Mouse (Mus musculus): ENCODE measurements around the gene Hoxa6. TPM values are rescaled to one million over a fixed set of nuclear protein-coding genes. Genes with fewer than 3 reads are reported as not detected.

The Hoxa6 gene
- polyA plus RNA-seq, 1 experiment from 2014 or later: 9.4 TPM

DNA sequence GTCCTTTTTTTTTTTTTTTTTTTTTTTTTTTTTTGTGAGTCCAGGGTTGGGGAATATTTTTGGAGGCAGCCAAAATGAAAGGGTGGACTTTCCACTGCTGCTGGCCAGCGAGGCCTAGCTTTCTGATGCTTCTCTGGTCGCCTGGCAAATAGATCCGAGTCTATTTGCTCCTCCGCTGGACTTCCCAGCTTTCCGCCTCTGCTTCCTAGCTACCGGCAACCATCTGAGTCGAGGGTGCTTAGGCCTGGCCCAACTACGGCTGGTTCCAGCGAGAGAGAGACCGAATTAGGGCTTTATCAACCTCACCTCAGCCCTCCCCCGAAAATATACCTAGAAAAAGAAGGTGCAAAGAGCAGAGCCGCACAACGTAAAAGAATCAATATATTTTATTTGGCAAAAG, 14.2 kb upstream of the Hoxa6 start:
- Histone ChIP-seq H3K9me3 (ENCODE audit: control insufficient read depth, low read length) (no peaks in the 10 kb centered on the region), H3K36me3 (ENCODE audit: control insufficient read depth, insufficient read depth, low read length) (no peaks in the 10 kb centered on the region), H3K27ac (ENCODE audit: low read depth, low read length) (no peak overlapping the region), H3K4me3 (ENCODE audit: low read length) (no peak overlapping the region), H3K9ac (ENCODE audit: low read depth, low read length) (no peak overlapping the region), H3K27me3 (replicated peaks; ENCODE audit: control insufficient read depth, insufficient read depth, low read length) (peaks cover 67% of the 10 kb centered on the region), H3K4me1 (ENCODE audit: control insufficient read depth, insufficient read depth, low read depth, low read length) (peaks cover 7% of the 10 kb centered on the region), H3K4me2 (ENCODE audit: low read length) (no peak overlapping the region)
- no peak for ATAC-seq
- 15% methylated on average over 13 of the region's 13 CpGs for WGBS

DNA sequence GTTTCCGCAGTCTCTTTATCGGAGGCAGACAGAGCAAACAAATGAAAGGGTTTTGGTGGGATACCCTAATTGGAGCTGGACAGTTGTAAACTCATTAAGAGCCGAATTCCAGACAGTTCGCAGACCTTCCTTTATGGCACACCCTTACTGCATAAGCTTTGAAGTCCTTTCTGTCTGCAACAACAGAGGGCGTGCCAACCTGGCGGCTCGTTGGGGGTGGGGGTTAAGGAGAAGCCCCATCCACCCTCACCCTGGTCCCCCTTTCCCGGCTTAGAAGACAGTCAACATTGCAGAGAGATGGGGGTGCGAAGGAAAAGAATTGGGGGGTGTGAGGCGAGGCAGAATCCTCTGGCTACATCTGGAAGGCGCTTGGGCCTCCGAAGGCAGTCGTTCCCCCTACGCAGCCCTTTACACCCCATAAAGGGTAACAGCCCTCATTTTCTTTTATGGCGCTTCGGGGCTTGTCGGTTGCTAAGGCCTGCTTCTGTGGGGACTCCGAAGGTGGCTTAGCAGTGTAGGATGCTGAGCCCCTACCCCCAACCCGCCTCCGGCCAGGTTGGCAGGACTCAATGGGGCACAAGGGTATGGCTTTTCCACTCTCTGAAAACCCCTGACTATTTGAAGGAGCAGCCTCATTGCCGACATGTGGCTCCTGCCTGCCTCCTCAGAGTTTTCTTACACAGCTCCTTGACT, 13.6 kb upstream of the Hoxa6 start:
- Histone ChIP-seq H3K9me3 (ENCODE audit: control insufficient read depth, low read length) (no peaks in the 10 kb centered on the region), H3K4me1 (ENCODE audit: control insufficient read depth, insufficient read depth, low read depth, low read length) (peaks cover 7% of the 10 kb centered on the region), H3K36me3 (ENCODE audit: control insufficient read depth, insufficient read depth, low read length) (no peaks in the 10 kb centered on the region), H3K4me3 (ENCODE audit: low read length) (peak overlapping the region; percentile 50; the same call in 1 of the 2 replicates), H3K27me3 (replicated peaks; ENCODE audit: control insufficient read depth, insufficient read depth, low read length) (peaks cover 61% of the 10 kb centered on the region), H3K27ac (ENCODE audit: low read depth, low read length) (no peak overlapping the region), H3K9ac (ENCODE audit: low read depth, low read length) (no peak overlapping the region), H3K4me2 (ENCODE audit: low read length) (peak overlapping the region; percentile 92)
- ATAC-seq: no peak
- 4% methylated on average over 21 of the region's 21 CpGs for WGBS

DNA sequence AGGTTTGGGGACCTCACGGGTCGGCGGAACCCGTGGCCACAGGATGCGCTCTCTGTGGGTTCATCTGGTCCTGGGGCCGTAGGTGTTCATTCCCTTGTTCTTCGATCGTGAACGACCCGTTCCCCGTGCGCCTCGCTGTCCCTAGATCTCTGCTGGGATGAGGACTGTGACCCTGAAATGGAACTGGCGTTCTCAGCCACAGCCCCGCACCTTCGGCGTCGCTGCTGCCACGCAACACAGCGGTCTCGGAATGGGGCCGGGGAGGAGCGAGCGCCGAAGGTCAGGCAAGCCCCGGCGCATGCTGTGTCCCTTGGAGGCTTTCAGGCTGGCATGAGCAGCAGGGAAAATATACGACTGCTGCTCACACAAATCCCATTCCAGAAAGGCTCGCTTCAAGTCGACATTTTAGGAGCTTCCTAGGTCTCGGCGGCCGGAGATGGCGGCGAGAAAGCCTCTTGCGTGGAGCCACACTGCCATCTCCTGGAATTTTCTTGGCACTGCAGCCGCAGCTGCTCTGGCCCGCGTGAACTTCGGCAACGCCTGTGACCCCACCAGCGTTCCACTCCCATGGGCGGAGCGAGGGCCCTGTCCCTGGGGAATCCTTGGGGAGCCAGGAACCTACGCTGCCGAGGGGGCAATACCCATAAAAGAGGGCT, 12.9 kb upstream of the Hoxa6 start, which contains the start of gene Hoxa7:
Gene Hoxa7 (minus strand): TSS at position 518 of the 656 bp plus-strand sequence.
- WGBS: under 1% methylated on average over 46 of the region's 46 CpGs
- no peaks in the 10 kb centered on the region for H3K9me3 ChIP-seq (ENCODE audit: control insufficient read depth, low read length)
- ATAC-seq: peak; percentile 71
- H3K9ac ChIP-seq (ENCODE audit: low read depth, low read length): peak within 1 kb of the TSS; percentile 66
- H3K4me3 ChIP-seq (ENCODE audit: low read length): peak within 1 kb of the TSS; percentile 50
- H3K36me3 ChIP-seq (ENCODE audit: control insufficient read depth, insufficient read depth, low read length): no peaks in the 10 kb centered on the region
- peaks cover 7% of the 10 kb centered on the region for H3K4me1 ChIP-seq (ENCODE audit: control insufficient read depth, insufficient read depth, low read depth, low read length)
- H3K27ac ChIP-seq (ENCODE audit: low read depth, low read length): no peak within 1 kb of the TSS
- H3K4me2 ChIP-seq (ENCODE audit: low read length): peak within 1 kb of the TSS; percentile 92
- peaks cover 58% of the 10 kb centered on the region for H3K27me3 ChIP-seq (replicated peaks; ENCODE audit: control insufficient read depth, insufficient read depth, low read length)

DNA sequence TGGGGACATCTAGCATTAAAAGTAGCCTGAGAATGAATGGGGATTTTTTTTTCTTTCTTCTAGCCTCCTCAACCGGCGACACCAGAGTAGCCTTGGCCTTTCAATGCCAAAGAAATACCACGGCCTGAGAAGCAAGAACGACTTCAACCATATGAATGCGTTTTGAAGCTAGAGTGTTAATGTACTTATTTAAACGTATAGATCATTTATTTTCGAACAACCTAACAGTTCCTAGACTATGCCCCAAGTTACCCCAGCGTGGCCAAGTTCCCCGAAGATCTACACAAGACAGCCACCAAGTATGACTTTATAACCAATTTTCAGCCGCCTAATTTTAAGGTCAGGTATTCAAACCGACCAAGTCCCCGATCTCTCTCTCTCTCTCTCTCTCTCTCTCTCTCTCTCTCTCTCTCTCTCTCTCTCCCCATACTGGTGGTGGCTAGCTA, 12.4 kb upstream of the Hoxa6 start:
- Histone ChIP-seq H3K9me3 (ENCODE audit: control insufficient read depth, low read length) (no peaks in the 10 kb centered on the region), H3K9ac (ENCODE audit: low read depth, low read length) (no peak overlapping the region; the same call in 1 of the 2 replicates), H3K4me2 (ENCODE audit: low read length) (peak overlapping the region; percentile 92), H3K27me3 (replicated peaks; ENCODE audit: control insufficient read depth, insufficient read depth, low read length) (peaks cover 61% of the 10 kb centered on the region), H3K36me3 (ENCODE audit: control insufficient read depth, insufficient read depth, low read length) (no peaks in the 10 kb centered on the region), H3K4me3 (ENCODE audit: low read length) (peak overlapping the region; percentile 50), H3K4me1 (ENCODE audit: control insufficient read depth, insufficient read depth, low read depth, low read length) (peaks cover 7% of the 10 kb centered on the region), H3K27ac (ENCODE audit: low read depth, low read length) (no peak overlapping the region)
- no peak for ATAC-seq
- 8% methylated on average over 12 of the region's 12 CpGs for WGBS

DNA sequence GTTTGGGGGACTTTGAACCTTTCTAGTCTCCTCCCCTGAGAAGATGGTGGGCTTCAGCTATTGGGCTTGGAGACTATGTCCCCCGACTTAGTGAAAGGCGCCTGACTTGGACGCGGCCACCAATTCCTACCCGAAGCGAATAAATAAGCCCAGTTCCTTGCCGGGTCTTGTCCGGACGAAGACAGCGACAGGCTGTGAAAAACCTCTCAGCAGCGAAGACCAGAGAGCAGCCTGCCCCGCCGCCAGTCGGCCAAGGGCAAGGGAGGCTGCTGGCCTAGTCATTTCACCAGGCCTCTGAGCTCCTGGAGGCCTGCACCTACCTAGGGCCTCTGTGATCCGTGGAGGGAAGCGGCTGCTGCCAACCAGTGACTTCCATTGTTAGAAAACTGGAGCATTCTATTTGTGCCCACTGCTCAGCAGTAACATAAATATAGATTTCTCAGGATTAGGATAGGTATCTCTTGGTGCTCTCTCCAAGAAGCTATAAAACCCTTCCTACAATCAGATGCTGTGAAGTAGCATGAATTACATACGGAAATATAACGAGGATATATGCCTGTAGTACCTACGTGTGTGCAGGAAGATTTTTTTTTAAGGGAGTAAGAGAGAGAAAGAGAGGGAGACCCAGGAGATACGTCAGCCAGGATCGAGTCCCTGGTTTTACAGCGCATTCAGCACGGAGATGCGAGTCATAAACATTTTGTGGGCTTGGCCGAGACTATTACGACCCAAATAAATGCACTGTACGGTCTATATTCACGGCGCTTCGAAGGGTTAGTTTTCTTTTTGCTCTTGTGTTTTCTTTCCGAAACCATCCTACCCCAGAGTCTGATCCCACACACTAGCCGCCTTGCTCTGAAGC, 11.7 kb upstream of the Hoxa6 start:
- no peak overlapping the region for H3K9ac ChIP-seq (ENCODE audit: low read depth, low read length)
- ATAC-seq: no peak
- H3K4me1 ChIP-seq (ENCODE audit: control insufficient read depth, insufficient read depth, low read depth, low read length): peaks cover 7% of the 10 kb centered on the region
- peaks cover 61% of the 10 kb centered on the region for H3K27me3 ChIP-seq (replicated peaks; ENCODE audit: control insufficient read depth, insufficient read depth, low read length)
- H3K27ac ChIP-seq (ENCODE audit: low read depth, low read length): no peak overlapping the region
- no peaks in the 10 kb centered on the region for H3K9me3 ChIP-seq (ENCODE audit: control insufficient read depth, low read length)
- no peak overlapping the region for H3K4me3 ChIP-seq (ENCODE audit: low read length)
- no peaks in the 10 kb centered on the region for H3K36me3 ChIP-seq (ENCODE audit: control insufficient read depth, insufficient read depth, low read length)
- H3K4me2 ChIP-seq (ENCODE audit: low read length): no peak overlapping the region
- 14% methylated on average over 32 of the region's 32 CpGs for WGBS

DNA sequence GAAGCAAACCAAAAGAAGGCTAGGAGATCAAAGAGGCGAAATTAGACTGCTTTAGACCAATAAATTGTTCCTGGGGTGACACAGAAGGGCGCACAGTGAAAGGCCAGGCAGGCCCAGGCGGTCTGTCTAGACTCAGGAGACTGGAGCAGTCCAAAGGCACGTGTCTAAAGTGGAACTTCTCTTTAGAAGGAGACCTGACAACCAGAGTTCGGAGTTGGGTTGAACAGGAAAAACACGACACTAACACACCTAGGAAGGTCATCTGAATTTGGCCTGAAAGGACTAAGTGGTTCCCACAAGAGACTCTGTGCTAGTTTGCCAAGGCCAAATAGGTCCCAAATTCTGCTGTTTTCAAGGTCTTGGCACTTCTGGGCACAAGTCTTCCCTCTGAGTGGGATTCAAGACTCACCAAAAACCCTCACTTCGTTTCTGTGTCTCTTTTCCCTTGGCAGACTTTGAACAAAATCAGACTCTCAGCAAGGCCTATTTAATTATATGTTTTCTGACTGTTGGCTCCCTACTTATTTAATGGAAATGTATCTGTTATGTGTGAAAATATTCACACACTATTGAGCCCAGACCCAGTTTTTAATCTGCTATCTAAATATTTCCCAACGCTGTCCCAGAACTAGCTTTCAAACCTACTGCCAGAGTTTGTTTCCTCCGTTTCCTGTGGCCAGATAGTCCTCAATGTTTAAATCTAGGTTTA, 10.9 kb upstream of the Hoxa6 start:
- H3K9ac ChIP-seq (ENCODE audit: low read depth, low read length): no peak overlapping the region
- 22% methylated on average over 9 of the region's 9 CpGs for WGBS
- no peak overlapping the region for H3K4me2 ChIP-seq (ENCODE audit: low read length)
- no peak overlapping the region for H3K4me3 ChIP-seq (ENCODE audit: low read length)
- peaks cover 7% of the 10 kb centered on the region for H3K4me1 ChIP-seq (ENCODE audit: control insufficient read depth, insufficient read depth, low read depth, low read length)
- no peaks in the 10 kb centered on the region for H3K9me3 ChIP-seq (ENCODE audit: control insufficient read depth, low read length)
- no peak for ATAC-seq
- no peak overlapping the region for H3K27ac ChIP-seq (ENCODE audit: low read depth, low read length)
- H3K36me3 ChIP-seq (ENCODE audit: control insufficient read depth, insufficient read depth, low read length): no peaks in the 10 kb centered on the region
- H3K27me3 ChIP-seq (replicated peaks; ENCODE audit: control insufficient read depth, insufficient read depth, low read length): peaks cover 64% of the 10 kb centered on the region

DNA sequence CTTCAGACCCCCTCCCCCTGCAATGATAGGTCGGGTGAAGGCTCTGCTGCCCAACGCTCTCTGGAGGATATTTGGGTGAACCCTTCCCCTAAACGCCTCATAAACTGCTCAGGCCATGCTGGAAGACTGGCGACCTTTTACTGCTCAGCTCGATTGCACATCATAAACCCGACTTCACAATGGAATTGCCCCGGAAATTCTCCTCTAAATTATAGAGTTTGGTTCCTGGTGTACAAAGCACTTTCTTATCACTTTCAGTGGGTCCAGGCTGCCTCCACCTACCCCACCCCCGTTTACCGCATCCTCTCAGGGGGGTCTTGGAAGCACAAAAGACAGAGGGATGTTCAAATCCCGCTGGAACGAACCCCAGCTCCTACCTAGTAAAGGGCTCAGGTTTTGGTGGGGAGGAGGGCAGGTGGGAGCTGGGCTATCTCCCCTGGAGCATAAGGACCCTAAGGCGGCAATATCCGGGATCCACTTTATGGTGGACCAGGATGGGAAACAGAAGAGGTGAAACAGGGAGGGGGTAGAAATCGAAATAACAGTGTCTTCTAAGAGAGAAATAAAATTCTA, 10.2 kb upstream of the Hoxa6 start:
- Histone ChIP-seq H3K4me3 (ENCODE audit: low read length) (no peak overlapping the region), H3K27me3 (replicated peaks; ENCODE audit: control insufficient read depth, insufficient read depth, low read length) (peaks cover 70% of the 10 kb centered on the region), H3K4me2 (ENCODE audit: low read length) (no peak overlapping the region), H3K9me3 (ENCODE audit: control insufficient read depth, low read length) (no peaks in the 10 kb centered on the region), H3K9ac (ENCODE audit: low read depth, low read length) (no peak overlapping the region), H3K27ac (ENCODE audit: low read depth, low read length) (no peak overlapping the region), H3K4me1 (ENCODE audit: control insufficient read depth, insufficient read depth, low read depth, low read length) (peaks cover 7% of the 10 kb centered on the region), H3K36me3 (ENCODE audit: control insufficient read depth, insufficient read depth, low read length) (no peaks in the 10 kb centered on the region)
- 11% methylated on average over 14 of the region's 14 CpGs for WGBS
- no peak for ATAC-seq

DNA sequence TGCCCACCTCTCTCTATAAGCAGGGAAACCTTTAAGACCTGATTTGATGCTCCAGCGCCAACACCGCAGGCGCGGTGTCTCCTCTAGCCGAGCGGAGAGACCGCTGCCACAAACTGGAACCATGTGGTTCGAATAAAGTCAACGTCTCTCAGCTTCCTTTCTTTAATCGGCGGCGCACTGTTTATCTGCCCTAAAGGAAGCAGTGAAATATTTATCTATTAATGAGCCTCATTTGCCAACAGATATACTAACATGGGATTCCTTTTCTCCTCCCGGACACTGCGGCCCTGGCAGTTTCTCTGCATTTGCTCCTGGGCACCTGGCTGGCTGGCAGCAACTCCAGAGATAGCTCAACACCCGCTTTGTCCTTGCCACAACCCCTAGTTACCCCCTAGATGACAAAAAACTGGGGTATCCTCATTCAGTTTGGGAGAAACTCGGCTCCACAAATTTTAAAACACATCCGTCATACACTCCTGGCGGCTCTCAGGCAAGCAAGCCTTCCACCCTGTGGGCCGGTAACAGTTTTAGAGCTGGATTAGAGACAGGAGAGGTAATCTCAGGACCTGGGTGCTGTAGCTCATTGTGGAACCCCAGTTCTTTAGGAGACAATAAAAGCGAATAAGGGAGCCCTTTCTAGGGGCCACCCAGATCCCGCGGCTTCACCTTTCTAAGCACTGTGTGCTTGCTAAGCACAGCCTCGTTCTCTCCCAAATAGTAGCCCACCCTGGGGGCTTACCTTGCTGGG, 9.5 kb upstream of the Hoxa6 start:
- Histone ChIP-seq H3K36me3 (ENCODE audit: control insufficient read depth, insufficient read depth, low read length) (no peaks in the 10 kb centered on the region), H3K4me2 (ENCODE audit: low read length) (peak overlapping the region; percentile 43), H3K27ac (ENCODE audit: low read depth, low read length) (no peak overlapping the region), H3K4me1 (ENCODE audit: control insufficient read depth, insufficient read depth, low read depth, low read length) (peaks cover 7% of the 10 kb centered on the region), H3K4me3 (ENCODE audit: low read length) (no peak overlapping the region; the same call in 1 of the 2 replicates), H3K27me3 (replicated peaks; ENCODE audit: control insufficient read depth, insufficient read depth, low read length) (peaks cover 69% of the 10 kb centered on the region), H3K9ac (ENCODE audit: low read depth, low read length) (no peak overlapping the region), H3K9me3 (ENCODE audit: control insufficient read depth, low read length) (no peaks in the 10 kb centered on the region)
- ATAC-seq: no peak
- WGBS: 7% methylated on average over 23 of the region's 23 CpGs

All from hindbrain, embryonic 16.5 days (tissue).